Mouse (Mus musculus): Measurements from ENCODE around the gene Rec114. TPM values are rescaled to one million over a fixed set of nuclear protein-coding genes. Genes with fewer than 3 reads are reported as not detected.

The Rec114 gene
- polyA plus RNA-seq, 1 experiment = 0.50 TPM

DNA sequence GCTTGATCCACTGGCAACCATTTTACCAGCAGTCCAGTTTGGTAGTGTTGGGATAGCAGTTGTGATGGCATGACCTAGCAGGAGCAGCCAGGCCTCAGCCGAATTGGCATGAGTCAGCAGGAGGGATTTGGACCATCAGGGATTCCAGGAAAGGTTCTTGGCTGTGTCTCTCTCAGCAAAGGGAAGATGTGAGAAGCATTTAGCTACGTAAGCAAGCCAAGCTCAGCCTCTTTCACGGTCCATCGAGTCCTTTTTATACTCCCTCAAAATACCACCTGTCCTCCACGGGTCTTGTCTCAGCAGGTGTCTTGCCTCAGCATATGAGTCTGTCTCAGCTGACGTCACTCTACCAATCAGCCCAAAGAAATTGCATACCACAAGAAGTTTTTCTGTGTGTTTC is 60.4 kb downstream of the Rec114 start:
- peak; percentile 60 for DNase-seq
- 42% methylated on average over 6 of the region's 6 CpGs for WGBS
- H3K36me3 ChIP-seq (ENCODE audit: control insufficient read depth, insufficient read depth, low read length) = no peaks in the 10 kb centered on the region
- H3K4me3 ChIP-seq (ENCODE audit: insufficient read depth, low read depth, low read length) = no peak overlapping the region
- H3K27me3 ChIP-seq (replicated peaks; ENCODE audit: control insufficient read depth, insufficient read depth, low read length) = no peaks in the 10 kb centered on the region
- TF ChIP-seq POLR2A (IDR thresholded peaks at IDR 0.05; ENCODE audit: low read depth, low read length) (no peak), CTCF (conservative IDR thresholded peaks at IDR 0.05; ENCODE audit: insufficient read depth, insufficient read length, low read depth, low read length) (no peak)
- H3K4me1 ChIP-seq (ENCODE audit: control insufficient read depth, insufficient read depth, low read length) = no peaks in the 10 kb centered on the region
- no peak overlapping the region for H3K27ac ChIP-seq (ENCODE audit: insufficient read depth, low read depth, low read length)

DNA sequence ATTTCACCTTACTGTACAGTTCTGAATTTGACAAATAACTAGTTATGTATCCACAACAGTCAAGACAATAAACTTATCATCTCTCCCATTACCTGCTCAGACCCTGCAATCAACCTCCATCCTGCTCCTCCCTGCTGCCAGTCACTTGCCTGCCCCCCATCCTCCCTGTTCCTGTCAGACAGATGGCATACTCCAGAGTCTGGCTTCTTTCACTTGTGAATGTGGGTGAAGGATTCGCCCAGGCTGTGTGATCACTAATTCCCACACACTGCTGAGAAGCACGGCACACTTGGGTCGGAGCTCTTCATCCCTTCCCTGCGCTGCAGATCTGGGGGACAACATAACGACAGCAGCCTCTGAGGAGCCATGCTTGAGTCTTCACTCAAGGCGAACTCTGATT is 61.7 kb downstream of the Rec114 start:
- no peaks in the 10 kb centered on the region for H3K4me1 ChIP-seq (ENCODE audit: control insufficient read depth, insufficient read depth, low read length)
- DNase-seq = no peak
- no peaks in the 10 kb centered on the region for H3K36me3 ChIP-seq (ENCODE audit: control insufficient read depth, insufficient read depth, low read length)
- H3K27ac ChIP-seq (ENCODE audit: insufficient read depth, low read depth, low read length) = no peak overlapping the region
- H3K27me3 ChIP-seq (replicated peaks; ENCODE audit: control insufficient read depth, insufficient read depth, low read length) = no peaks in the 10 kb centered on the region
- no peak overlapping the region for H3K4me3 ChIP-seq (ENCODE audit: insufficient read depth, low read depth, low read length)
- TF ChIP-seq POLR2A (IDR thresholded peaks at IDR 0.05; ENCODE audit: low read depth, low read length) = no peak
- TF ChIP-seq CTCF (conservative IDR thresholded peaks at IDR 0.05; ENCODE audit: insufficient read depth, insufficient read length, low read depth, low read length) = no peak
- WGBS = 83% methylated on average over 6 of the region's 6 CpGs

GRCm38 (mm10) chr9:58681411-58681810 is 62.4 kb downstream of the Rec114 start:
- H3K36me3 ChIP-seq (ENCODE audit: control insufficient read depth, insufficient read depth, low read length) = no peaks in the 10 kb centered on the region
- WGBS = 73% methylated on average over 2 of the region's 2 CpGs
- no peaks in the 10 kb centered on the region for H3K27me3 ChIP-seq (replicated peaks; ENCODE audit: control insufficient read depth, insufficient read depth, low read length)
- no peak for DNase-seq
- H3K27ac ChIP-seq (ENCODE audit: insufficient read depth, low read depth, low read length) = no peak overlapping the region
- no peak overlapping the region for H3K4me3 ChIP-seq (ENCODE audit: insufficient read depth, low read depth, low read length)
- no peaks in the 10 kb centered on the region for H3K4me1 ChIP-seq (ENCODE audit: control insufficient read depth, insufficient read depth, low read length)
- TF ChIP-seq CTCF (conservative IDR thresholded peaks at IDR 0.05; ENCODE audit: insufficient read depth, insufficient read length, low read depth, low read length) (no peak), POLR2A (IDR thresholded peaks at IDR 0.05; ENCODE audit: low read depth, low read length) (no peak)

GRCm38 (mm10) chr9:58675371-58675770 is 68.4 kb downstream of the Rec114 start:
- 52% methylated on average over 6 of the region's 6 CpGs for whole genome bisulfite sequencing
- Histone ChIP-seq H3K36me3 (ENCODE audit: control insufficient read depth, insufficient read depth, low read length) (no peaks in the 10 kb centered on the region), H3K4me1 (ENCODE audit: control insufficient read depth, insufficient read depth, low read length) (no peaks in the 10 kb centered on the region), H3K27ac (ENCODE audit: insufficient read depth, low read depth, low read length) (no peak overlapping the region), H3K4me3 (ENCODE audit: insufficient read depth, low read depth, low read length) (no peak overlapping the region), H3K27me3 (replicated peaks; ENCODE audit: control insufficient read depth, insufficient read depth, low read length) (no peaks in the 10 kb centered on the region)
- peak; percentile 24 for DNase-seq
- no peak for TF ChIP-seq POLR2A (IDR thresholded peaks at IDR 0.05; ENCODE audit: low read depth, low read length)
- no peak for TF ChIP-seq CTCF (conservative IDR thresholded peaks at IDR 0.05; ENCODE audit: insufficient read depth, insufficient read length, low read depth, low read length)

DNA sequence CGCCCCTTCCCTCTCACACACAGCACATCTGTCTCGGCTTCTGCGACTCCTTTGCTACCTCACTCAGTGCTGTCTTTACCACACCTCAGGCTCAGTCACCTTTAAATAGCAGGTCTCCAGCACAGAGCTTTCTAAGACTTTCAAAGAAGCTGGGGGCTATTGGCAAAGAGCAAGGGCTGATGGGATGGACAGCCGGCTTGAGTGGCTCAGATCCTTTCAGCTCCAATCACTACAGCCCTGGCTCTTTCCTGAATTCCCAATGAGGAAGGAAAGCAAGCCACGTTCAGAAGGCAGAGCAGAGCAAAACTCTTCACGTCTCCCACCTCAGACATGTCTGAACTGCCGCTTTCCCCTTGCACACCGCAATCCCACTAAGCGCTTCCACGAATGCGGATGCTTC is 69.0 kb downstream of the Rec114 start:
- TF ChIP-seq CTCF (conservative IDR thresholded peaks at IDR 0.05; ENCODE audit: insufficient read depth, insufficient read length, low read depth, low read length) = no peak
- no peak for TF ChIP-seq POLR2A (IDR thresholded peaks at IDR 0.05; ENCODE audit: low read depth, low read length)
- no peaks in the 10 kb centered on the region for H3K27me3 ChIP-seq (replicated peaks; ENCODE audit: control insufficient read depth, insufficient read depth, low read length)
- WGBS = 81% methylated on average over 11 of the region's 11 CpGs
- H3K27ac ChIP-seq (ENCODE audit: insufficient read depth, low read depth, low read length) = no peak overlapping the region
- no peaks in the 10 kb centered on the region for H3K4me1 ChIP-seq (ENCODE audit: control insufficient read depth, insufficient read depth, low read length)
- H3K4me3 ChIP-seq (ENCODE audit: insufficient read depth, low read depth, low read length) = no peak overlapping the region
- no peak for DNase-seq
- H3K36me3 ChIP-seq (ENCODE audit: control insufficient read depth, insufficient read depth, low read length) = no peaks in the 10 kb centered on the region

- 40% methylated on average over 4 of the region's 4 CpGs for WGBS
- Histone ChIP-seq H3K4me1 (ENCODE audit: control insufficient read depth, insufficient read depth, low read length) (no peaks in the 10 kb centered on the region), H3K27ac (ENCODE audit: insufficient read depth, low read depth, low read length) (no peak overlapping the region), H3K4me3 (ENCODE audit: insufficient read depth, low read depth, low read length) (no peak overlapping the region), H3K27me3 (replicated peaks; ENCODE audit: control insufficient read depth, insufficient read depth, low read length) (no peaks in the 10 kb centered on the region), H3K36me3 (ENCODE audit: control insufficient read depth, insufficient read depth, low read length) (no peaks in the 10 kb centered on the region)
- TF ChIP-seq CTCF (conservative IDR thresholded peaks at IDR 0.05; ENCODE audit: insufficient read depth, insufficient read length, low read depth, low read length) = no peak
- TF ChIP-seq POLR2A (IDR thresholded peaks at IDR 0.05; ENCODE audit: low read depth, low read length) = no peak
- peak; percentile 41 for DNase-seq
Measured at GRCm38 (mm10) chr9:58672474-58672873, 71.3 kb downstream of the Rec114 start.

DNA sequence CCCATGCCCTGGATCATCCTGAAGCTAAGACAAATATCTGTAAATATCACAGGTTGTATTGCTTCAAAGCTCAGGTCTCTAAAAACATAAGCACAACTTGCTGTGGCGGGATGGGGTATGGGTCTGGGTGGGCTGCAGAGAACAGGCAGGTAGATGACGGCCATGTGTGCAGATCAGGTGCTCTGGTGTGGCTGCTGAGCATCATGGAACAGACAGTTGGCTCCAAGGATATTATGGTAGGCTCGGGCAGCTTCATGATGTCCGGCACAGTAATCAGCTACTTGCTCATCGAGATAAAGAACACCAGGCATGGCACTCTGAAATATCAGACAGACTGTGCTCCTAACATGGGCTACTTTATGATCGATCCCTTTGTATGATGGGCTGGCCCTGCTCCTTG is 73.9 kb downstream of the Rec114 start:
- no peaks in the 10 kb centered on the region for H3K4me1 ChIP-seq (ENCODE audit: control insufficient read depth, insufficient read depth, low read length)
- DNase-seq = no peak
- H3K27me3 ChIP-seq (replicated peaks; ENCODE audit: control insufficient read depth, insufficient read depth, low read length) = no peaks in the 10 kb centered on the region
- H3K4me3 ChIP-seq (ENCODE audit: insufficient read depth, low read depth, low read length) = no peak overlapping the region
- WGBS = 95% methylated on average over 6 of the region's 6 CpGs
- H3K27ac ChIP-seq (ENCODE audit: insufficient read depth, low read depth, low read length) = no peak overlapping the region
- no peaks in the 10 kb centered on the region for H3K36me3 ChIP-seq (ENCODE audit: control insufficient read depth, insufficient read depth, low read length)
- TF ChIP-seq POLR2A (IDR thresholded peaks at IDR 0.05; ENCODE audit: low read depth, low read length) (no peak), CTCF (conservative IDR thresholded peaks at IDR 0.05; ENCODE audit: insufficient read depth, insufficient read length, low read depth, low read length) (no peak)

- H3K27ac ChIP-seq (ENCODE audit: insufficient read depth, low read depth, low read length) = no peak overlapping the region
- no peaks in the 10 kb centered on the region for H3K36me3 ChIP-seq (ENCODE audit: control insufficient read depth, insufficient read depth, low read length)
- H3K4me1 ChIP-seq (ENCODE audit: control insufficient read depth, insufficient read depth, low read length) = no peaks in the 10 kb centered on the region
- no peaks in the 10 kb centered on the region for H3K27me3 ChIP-seq (replicated peaks; ENCODE audit: control insufficient read depth, insufficient read depth, low read length)
- WGBS = 66% methylated on average over 3 of the region's 3 CpGs
- TF ChIP-seq POLR2A (IDR thresholded peaks at IDR 0.05; ENCODE audit: low read depth, low read length) (no peak), CTCF (conservative IDR thresholded peaks at IDR 0.05; ENCODE audit: insufficient read depth, insufficient read length, low read depth, low read length) (no peak)
- H3K4me3 ChIP-seq (ENCODE audit: insufficient read depth, low read depth, low read length) = no peak overlapping the region
- DNase-seq = no peak
Measured at GRCm38 (mm10) chr9:58669071-58669470, 74.7 kb downstream of the Rec114 start.

Measured in kidney, adult 2 months (tissue).